Mouse (Mus musculus): ENCODE measurements around the gene Cep63.

DNA sequence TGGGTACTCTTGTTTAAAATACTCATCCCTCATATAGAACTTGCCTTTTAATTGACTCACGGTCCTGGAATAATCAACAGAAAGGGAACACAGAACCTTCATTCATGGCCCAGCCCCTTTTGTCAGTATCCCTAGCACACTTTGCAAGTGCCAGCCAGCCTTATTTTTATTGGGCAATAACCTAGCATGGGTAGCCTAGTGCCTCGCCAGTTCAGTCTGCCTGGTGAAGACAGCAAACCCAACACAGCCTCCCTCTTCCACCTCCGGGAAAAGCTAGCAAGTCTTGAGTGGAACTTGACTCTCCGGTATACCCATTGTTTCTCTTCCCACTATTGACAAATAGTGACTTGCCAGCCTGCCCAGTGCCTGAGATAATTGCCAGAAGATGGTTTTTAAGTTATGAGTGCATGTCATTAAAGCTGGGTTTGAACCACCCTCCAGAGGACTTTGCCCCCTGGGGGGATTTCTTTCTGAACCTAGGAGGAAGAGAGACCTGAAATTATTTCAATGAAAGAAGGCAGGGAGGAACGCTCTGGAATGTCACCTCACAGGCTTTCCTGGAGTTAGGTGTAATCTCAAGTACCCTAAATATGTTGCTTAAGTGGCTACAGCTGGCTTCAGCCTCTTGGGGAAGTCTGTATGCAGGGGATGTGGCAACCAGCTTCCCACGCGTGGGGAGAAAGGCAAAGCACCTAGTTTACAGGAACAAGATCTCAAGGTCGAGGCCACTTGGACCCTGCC lies 30.2 kb upstream of the Cep63 start:
- TF ChIP-seq CTCF (IDR thresholded peaks at IDR 0.05; ENCODE audit: extremely low read depth, insufficient read depth, insufficient read length, insufficient replicate concordance) = no peak
- no peak for TF ChIP-seq POLR2A (IDR thresholded peaks at IDR 0.05; ENCODE audit: low read depth, low read length)

Measured in spleen, adult 2 months (tissue).